Mouse (Mus musculus) E14TG2a.4 (cell line): ENCODE measurements around the gene Mylk.

ENCODE experiments used
- CTCF ChIP-seq: conservative IDR thresholded peaks from 2 replicates; pipeline ENCODE4 v1.5.1; 2014; ENCODE audit warnings: low read length
- POU5F1 ChIP-seq: IDR thresholded peaks from 2 replicates; pipeline ENCODE4 v1.6.1; 2014; ENCODE audit warnings: low read length, borderline replicate concordance

GRCm38 (mm10) chr16:34968181-34968580 is 223.2 kb downstream of the Mylk start:
- no peak for TF ChIP-seq CTCF
- TF ChIP-seq POU5F1, result no peak
